In the genomic region with DNA sequence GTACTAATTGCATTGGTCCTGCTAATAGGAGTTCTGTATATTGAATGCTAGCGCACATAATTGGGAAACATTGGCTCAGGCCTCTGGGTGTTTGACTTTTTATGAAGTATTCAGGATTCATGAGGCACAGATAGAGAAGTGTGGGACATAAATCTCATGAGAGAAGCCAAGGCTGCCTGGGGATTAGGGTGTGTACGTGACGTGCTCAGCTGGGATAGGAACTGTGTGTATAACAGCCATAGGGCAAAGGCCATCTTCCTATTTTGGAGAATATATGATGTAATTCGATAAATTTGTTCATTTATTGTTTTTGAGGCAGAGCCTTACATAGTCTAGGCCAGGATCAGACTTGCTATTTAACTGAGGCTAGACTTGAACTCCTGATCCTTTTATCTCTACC, we compare ENCODE assay signal across 22 mouse cellular contexts. TPM values are rescaled to one million over a fixed set of nuclear protein-coding genes. Genes with fewer than 3 reads are reported as not detected.
DNase-seq lines count a peak whose midpoint lies in the region; ATAC-seq and TF ChIP-seq lines count a peak whose summit lies in the region.
"Had no signal": no experiment of that assay in that cellular context is flagged by ENCODE, and none has a peak within 500 bp of the region (broad histone marks: within the 10 kb centered on the region; RNA-seq: fewer than 3 reads in every experiment).

No protein-coding gene starts in this region.

- no peak overlapping the region for H3K4me2 ChIP-seq in lung, embryonic 14.5 days
- H3K4me2 ChIP-seq in lung, embryonic 16.5 days (ENCODE audit: low read depth, low read length), result no peak overlapping the region
- no peak overlapping the region for H3K4me2 ChIP-seq in lung, postnatal 0 days (replicated peaks; ENCODE audit: low read depth, low read length)

- H3K27me3 ChIP-seq in lung, embryonic 14.5 days (ENCODE audit: insufficient read depth, low read length), result no peaks in the 10 kb centered on the region
- no peaks in the 10 kb centered on the region for H3K27me3 ChIP-seq in lung, embryonic 16.5 days (ENCODE audit: control insufficient read depth, insufficient read depth, low read depth, low read length)
- no peaks in the 10 kb centered on the region for H3K27me3 ChIP-seq in lung, postnatal 0 days (replicated peaks; ENCODE audit: insufficient read depth, low read length)
- H3K27me3 ChIP-seq: CH12.LX, Patski had no signal

- H3K4me3 ChIP-seq in lung, embryonic 14.5 days (ENCODE audit: low read depth, low read length), result no peak overlapping the region
- H3K4me3 ChIP-seq in lung, embryonic 16.5 days (ENCODE audit: low read length), result no peak overlapping the region
- no peak overlapping the region for H3K4me3 ChIP-seq in lung, postnatal 0 days (ENCODE audit: low read depth, low read length)

- no peak overlapping the region for H3K27ac ChIP-seq in lung, embryonic 14.5 days (ENCODE audit: low read depth)
- H3K27ac ChIP-seq in lung, embryonic 16.5 days (ENCODE audit: low read length), result no peak overlapping the region
- H3K27ac ChIP-seq in lung, postnatal 0 days (ENCODE audit: low read length), result no peak overlapping the region

- no peak for TF ChIP-seq EP300 in lung, postnatal 0 days (IDR thresholded peaks at IDR 0.05)

- no peaks in the 10 kb centered on the region for H3K4me1 ChIP-seq in lung, embryonic 14.5 days (ENCODE audit: insufficient read depth)
- no peaks in the 10 kb centered on the region for H3K4me1 ChIP-seq in lung, embryonic 16.5 days (replicated peaks; ENCODE audit: control insufficient read depth, insufficient read depth, low read length)
- H3K4me1 ChIP-seq in lung, postnatal 0 days (ENCODE audit: insufficient read depth, low read depth, low read length), result no peaks in the 10 kb centered on the region

- no peak for ATAC-seq in lung, embryonic 14.5 days (ENCODE audit: insufficient read depth)
- peak; percentile 79 for ATAC-seq in lung, embryonic 16.5 days (ENCODE audit: low read depth)
- ATAC-seq in lung, postnatal 0 days, result peak; percentile 63
- ATAC-seq: activated CD4-positive, CD25-positive, alpha-beta regulatory T cell, adult 4 months; CD4-positive, CD25-positive, alpha-beta regulatory T cell, adult 4 months; Patski had no signal

- peak; percentile 50 for DNase-seq in heart, adult 11 months
- DNase-seq in heart, postnatal 14 days, result no peak
- peak; percentile 28 for DNase-seq in lung, embryonic 14.5 days
- no peak for DNase-seq in lung, postnatal 14 days
- DNase-seq in lung, postnatal 36 days, result no peak
- peak; percentile 65 for DNase-seq in lung, postnatal 0 days (ENCODE audit: low spot score)
- no peak for DNase-seq in lung, postnatal 10 days
- DNase-seq: adrenal gland, adult 2 months; adrenal gland, adult 8-10 months; adrenal gland, postnatal 10 days; adrenal gland, postnatal 14 days; adrenal gland, postnatal 25 days; adrenal gland, postnatal 36 days; B cell, adult 2 months; cerebellum, adult 11 months; cerebellum, adult 11-12 months had no signal

- peaks cover 42% of the 10 kb centered on the region for H3K36me3 ChIP-seq in lung, embryonic 14.5 days (ENCODE audit: insufficient read depth)
- peaks cover 8% of the 10 kb centered on the region for H3K36me3 ChIP-seq in lung, embryonic 16.5 days (ENCODE audit: control insufficient read depth, insufficient read depth, low read length)
- H3K36me3 ChIP-seq in lung, postnatal 0 days (ENCODE audit: insufficient read depth, low read length), result 0 out of 2 replicates have a peak, but pooled peaks cover 4% of the 10 kb centered on the region

- TF ChIP-seq CTCF in lung, embryonic 14.5 days (IDR thresholded peaks at IDR 0.05; ENCODE audit: low read depth), result no peak
- TF ChIP-seq CTCF in lung, postnatal 0 days (IDR thresholded peaks at IDR 0.05), result no peak

- WGBS in lung, embryonic 14.5 days, result 64% methylated on average over 4 of the region's 4 CpGs
- 63% methylated on average over 4 of the region's 4 CpGs for WGBS in lung, embryonic 16.5 days
- 63% methylated on average over 4 of the region's 4 CpGs for WGBS in lung, postnatal 0 days

- H3K9ac ChIP-seq in lung, embryonic 14.5 days, result no peak overlapping the region
- H3K9ac ChIP-seq in lung, embryonic 16.5 days (ENCODE audit: low read length), result no peak overlapping the region
- no peak overlapping the region for H3K9ac ChIP-seq in lung, postnatal 0 days (replicated peaks; ENCODE audit: low read depth)

- H3K9me3 ChIP-seq in lung, embryonic 14.5 days (ENCODE audit: low read depth, low read length), result no peaks in the 10 kb centered on the region
- H3K9me3 ChIP-seq in lung, embryonic 16.5 days (ENCODE audit: control insufficient read depth, low read length), result no peaks in the 10 kb centered on the region
- no peaks in the 10 kb centered on the region for H3K9me3 ChIP-seq in lung, postnatal 0 days (ENCODE audit: low read length)
- H3K9me3 ChIP-seq: G1E had no signal

- intact Hi-C loops in heart, postnatal 14 days (cut with DNase I), result no loop called here

RNA-seq across cellular contexts. Expression of a gene that starts 35.8 kb away (rescaled TPM):
- 1 to 10 TPM; 6.1 to 9.2 TPM for total RNA-seq in heart, postnatal 14 days (2021)
- 33.1 and 35.9 TPM in 2 replicates for polyA plus RNA-seq in lung, embryonic 14.5 days (2014; fragmentation: Nextera tagmentation; extraction: Ambion mirVana)
- 26.8 and 28.3 TPM in 2 replicates for polyA plus RNA-seq in lung, embryonic 16.5 days (2015; fragmentation: Nextera tagmentation; extraction: Ambion mirVana)
- 11.0 and 11.1 TPM in 2 replicates for polyA plus RNA-seq in lung, postnatal 0 days (2015; fragmentation: Nextera tagmentation; extraction: Ambion mirVana)

RNA-seq across cellular contexts. Expression of a gene that starts 53.7 kb away (rescaled TPM):
- total RNA-seq in heart, postnatal 14 days (2021), result 10 to 100 TPM; 13.9 to 16.6 TPM
- 75.2 and 81.7 TPM in 2 replicates for polyA plus RNA-seq in lung, embryonic 14.5 days (2014; fragmentation: Nextera tagmentation; extraction: Ambion mirVana)
- polyA plus RNA-seq in lung, embryonic 16.5 days (2015; fragmentation: Nextera tagmentation; extraction: Ambion mirVana), result 61.7 and 64.4 TPM in 2 replicates
- 12.7 and 13.4 TPM in 2 replicates for polyA plus RNA-seq in lung, postnatal 0 days (2015; fragmentation: Nextera tagmentation; extraction: Ambion mirVana)

RNA-seq across cellular contexts. Expression of a gene that starts 54.2 kb away (rescaled TPM):
- total RNA-seq in heart, postnatal 14 days (2021), result 1 to 10 TPM; 1.7 to 2.4 TPM
- 23.0 and 23.1 TPM in 2 replicates for polyA plus RNA-seq in lung, embryonic 14.5 days (2014; fragmentation: Nextera tagmentation; extraction: Ambion mirVana)
- 12.5 and 13.9 TPM in 2 replicates for polyA plus RNA-seq in lung, embryonic 16.5 days (2015; fragmentation: Nextera tagmentation; extraction: Ambion mirVana)
- 0.36 and 0.55 TPM in 2 replicates for polyA plus RNA-seq in lung, postnatal 0 days (2015; fragmentation: Nextera tagmentation; extraction: Ambion mirVana)

Comparison
In these comparisons a context has a peak if more than half of its experiments do, and no peak if none do; other contexts are left out.
1. DNase-seq: peak in heart, adult 11 months (single experiment), lung, embryonic 14.5 days (single experiment) and lung, postnatal 0 days (single experiment); none in heart, postnatal 14 days (0 of 2), lung, postnatal 14 days (single experiment), lung, postnatal 36 days (single experiment) and lung, postnatal 10 days (single experiment).